Mouse (Mus musculus) myocyte (in vitro differentiated cells): ENCODE results near the gene Olfr963.

Experiments
- CEBPB ChIP-seq: IDR thresholded peaks from 2 replicates; pipeline ENCODE4 v1.6.1; 2011; ENCODE audit warnings: mild to moderate bottlenecking, moderate library complexity; ENCODE audit not compliant: poor library complexity, insufficient read depth, severe bottlenecking
- MAX ChIP-seq: IDR thresholded peaks from one replicate; pipeline ENCODE4 v1.6.1; 2011; ENCODE audit warnings: low read depth, mild to moderate bottlenecking, control low read depth
- MYOG ChIP-seq, 3 experiments: IDR thresholded peaks; one replicate each; pipeline ENCODE4 v1.6.1; 2011; ENCODE audit warnings: control low read depth in 2 of 3, low read depth in 2 of 3, mild to moderate bottlenecking in 2 of 3; ENCODE audit not compliant: insufficient read length in 2 of 3, control insufficient read depth in 1 of 3, insufficient read depth in 1 of 3
- POLR2A ChIP-seq: IDR thresholded peaks from one replicate; pipeline ENCODE4 v1.6.1; 2011; ENCODE audit warnings: low read depth, mild to moderate bottlenecking, control low read depth, moderate library complexity; ENCODE audit not compliant: insufficient read length
- POLR2AphosphoS2 ChIP-seq: IDR thresholded peaks from one replicate; pipeline ENCODE4 v1.6.1; 2011; ENCODE audit warnings: low read depth, control low read depth; ENCODE audit not compliant: insufficient read length
- REST ChIP-seq: IDR thresholded peaks from one replicate; pipeline ENCODE4 v1.6.1; 2011; ENCODE audit warnings: mild to moderate bottlenecking, control low read depth, moderate library complexity; ENCODE audit not compliant: insufficient read depth, insufficient read length
- SRF ChIP-seq: IDR thresholded peaks from one replicate; pipeline ENCODE4 v1.6.1; 2011; ENCODE audit warnings: low read depth; ENCODE audit not compliant: control insufficient read depth, insufficient read length
- TCF12 ChIP-seq: IDR thresholded peaks from one replicate; pipeline ENCODE4 v1.6.1; 2011; ENCODE audit warnings: mild to moderate bottlenecking, control low read depth; ENCODE audit not compliant: poor library complexity, insufficient read depth, severe bottlenecking
- TCF3 ChIP-seq: IDR thresholded peaks from one replicate; pipeline ENCODE4 v1.6.1; 2011; ENCODE audit warnings: low read depth, control low read depth; ENCODE audit not compliant: insufficient read length
- USF1 ChIP-seq: IDR thresholded peaks from one replicate; pipeline ENCODE4 v1.6.1; 2011; ENCODE audit warnings: low read depth, mild to moderate bottlenecking, control low read depth, moderate library complexity

GRCm38 (mm10) chr9:39629069-39629468 lies 37.9 kb upstream of the Olfr963 start:
- no peak for TF ChIP-seq POLR2A
- no peak for TF ChIP-seq REST
- no peak for TF ChIP-seq USF1
- TF ChIP-seq MYOG (IDR thresholded peaks at IDR 0.05; ENCODE audit: control insufficient read depth in 1 of 3, insufficient read depth in 1 of 3, insufficient read length in 2 of 3, low read depth in 2 of 3) = no peak
- no peak for TF ChIP-seq CEBPB
- no peak for TF ChIP-seq POLR2AphosphoS2
- no peak for TF ChIP-seq TCF12
- no peak for TF ChIP-seq MAX
- TF ChIP-seq SRF = no peak
- no peak for TF ChIP-seq TCF3
